Mouse (Mus musculus) neural tube, embryonic 13.5 days (tissue): ENCODE results near the gene Krt4. TPM values are rescaled to one million over a fixed set of nuclear protein-coding genes. Genes with fewer than 3 reads are reported as not detected.

Experiments used
- ATAC-seq: fragments of 200-750 bp; cut with Nextera tagmentation; 2 replicates; pipeline ENCODE4 v1.8.0; 2017; ENCODE audit warnings: low read depth, mild to moderate bottlenecking, moderate TSS enrichment, moderate library complexity
- H3K27ac ChIP-seq: fragments of 300-500 bp; sonication (generic); replicated peaks from 2 replicates; pipeline ENCODE4 v1.5.1; 2015; ENCODE audit warnings: moderate library complexity, mild to moderate bottlenecking, inconsistent platforms
- H3K27me3 ChIP-seq: fragments of 300-500 bp; sonication (generic); 2 replicates; pipeline ENCODE4 v1.6.1; 2015; ENCODE audit warnings: mild to moderate bottlenecking, inconsistent platforms
- H3K36me3 ChIP-seq: fragments of 300-500 bp; sonication (generic); 2 replicates; pipeline ENCODE4 v1.6.1; 2015; ENCODE audit warnings: mild to moderate bottlenecking, inconsistent platforms
- H3K4me1 ChIP-seq: fragments of 300-500 bp; sonication (generic); replicated peaks from 2 replicates; pipeline ENCODE4 v1.6.1; 2015; ENCODE audit warnings: inconsistent platforms
- H3K4me2 ChIP-seq: fragments of 300-500 bp; sonication (generic); 2 replicates; pipeline ENCODE4 v1.6.1; 2015; ENCODE audit warnings: inconsistent platforms, mild to moderate bottlenecking, moderate library complexity
- H3K4me3 ChIP-seq: fragments of 300-500 bp; sonication (generic); 2 replicates; pipeline ENCODE4 v1.5.1; 2015; ENCODE audit warnings: mild to moderate bottlenecking, inconsistent platforms
- H3K9ac ChIP-seq: fragments of 300-500 bp; sonication (generic); 2 replicates; pipeline ENCODE4 v1.6.1; 2015; ENCODE audit warnings: moderate library complexity, mild to moderate bottlenecking, inconsistent platforms
- H3K9me3 ChIP-seq: fragments of 300-500 bp; sonication (generic); 2 replicates; pipeline ENCODE4 v1.6.1; 2016; ENCODE audit warnings: inconsistent platforms
- WGBS: fragments of 180-500 bp; shearing (Covaris S2); methylation state at CpG from one replicate; pipeline ENCODE4 v1.1.7; 2015; 5-methylcytosine and 5-hydroxymethylcytosine counted together
- microRNA-seq: library from miRNA; unstranded; fragments of <30 nt; microRNA quantifications from one replicate; pipeline ENCODE4, GENCODE M21; 2016
- polyA plus RNA-seq: library from polyadenylated mRNA; unstranded; fragments of >200 nt; fragmentation: Nextera tagmentation; extraction: Ambion mirVana; gene quantifications from 2 replicates; pipeline ENCODE4 v1.2.1, GENCODE M21; 2015

The Krt4 gene
- polyA plus RNA-seq, 1 experiment from 2014 or later = 0.11 TPM

- 82% methylated on average over 1 of the region's 1 CpGs for WGBS
- 0 out of 2 replicates have a peak, but pooled peaks cover 2% of the 10 kb centered on the region for H3K4me1 ChIP-seq
- no peaks in the 10 kb centered on the region for H3K9me3 ChIP-seq
- H3K4me3 ChIP-seq = no peak overlapping the region
- no peak overlapping the region for H3K4me2 ChIP-seq
- H3K9ac ChIP-seq = no peak overlapping the region
- ATAC-seq = no peak
- H3K27me3 ChIP-seq = no peaks in the 10 kb centered on the region
- no peaks in the 10 kb centered on the region for H3K36me3 ChIP-seq
- no peak overlapping the region for H3K27ac ChIP-seq
Measured at GRCm38 (mm10) chr15:101874383-101874782, 50.2 kb downstream of the Krt4 start.

- H3K27ac ChIP-seq = no peak overlapping the region
- H3K4me3 ChIP-seq = no peak overlapping the region
- H3K27me3 ChIP-seq = no peaks in the 10 kb centered on the region
- ATAC-seq = no peak
- no peaks in the 10 kb centered on the region for H3K9me3 ChIP-seq
- no peak overlapping the region for H3K4me2 ChIP-seq
- no peaks in the 10 kb centered on the region for H3K36me3 ChIP-seq
- H3K9ac ChIP-seq = no peak overlapping the region
- 38% methylated on average over 4 of the region's 4 CpGs for WGBS
- 0 out of 2 replicates have a peak, but pooled peaks cover 3% of the 10 kb centered on the region for H3K4me1 ChIP-seq
Measured at GRCm38 (mm10) chr15:101873231-101873630, 51.3 kb downstream of the Krt4 start.

- ATAC-seq = peak; percentile 43; the same call in 1 of the 2 replicates
- 0 out of 2 replicates have a peak, but pooled peaks cover 3% of the 10 kb centered on the region for H3K4me1 ChIP-seq
- H3K4me2 ChIP-seq = no peak within 1 kb of the TSS
- no peaks in the 10 kb centered on the region for H3K9me3 ChIP-seq
- 0 out of 2 replicates have a peak within 1 kb of the TSS, but pooled peaks have one; percentile 3 for H3K9ac ChIP-seq
- H3K4me3 ChIP-seq = no peak within 1 kb of the TSS
- 34% methylated on average over 6 of the region's 6 CpGs for WGBS
- H3K36me3 ChIP-seq = no peaks in the 10 kb centered on the region
- no peak within 1 kb of the TSS for H3K27ac ChIP-seq
- no peaks in the 10 kb centered on the region for H3K27me3 ChIP-seq
Measured at GRCm38 (mm10) chr15:101869431-101869830, 55.1 kb downstream of the Krt4 start, which contains the start of gene Krt77. Gene Krt77 (minus strand): TSS chr15:101869705.

Small RNA genes lying within 50 kb of the gene (microRNA-seq; reads per million reads assigned to microRNA genes)
- gene Gm44356 = not detected

Other genes starting within 250 kb of the Krt4 start
- not detected in 2 replicates for gene Krt6b, start 244.4 kb downstream of the Krt4 start, polyA plus RNA-seq
- gene Krt6a, start 230.4 kb downstream of the Krt4 start, polyA plus RNA-seq = 0.12 TPM in 1 of 2 replicates, not detected in the other
- gene Krt5, start 211.8 kb downstream of the Krt4 start, polyA plus RNA-seq = 1.1 and 4.4 TPM in 2 replicates
- gene Krt71, start 181.6 kb downstream of the Krt4 start, polyA plus RNA-seq = 0.34 TPM in 1 of 2 replicates, not detected in the other
- not detected in 2 replicates for gene Krt72, start 138.3 kb downstream of the Krt4 start, polyA plus RNA-seq
- gene Krt73, start 122.4 kb downstream of the Krt4 start, polyA plus RNA-seq = 0.43 and 0.44 TPM in 2 replicates
- not detected in 2 replicates for gene Krt2, start 106.6 kb downstream of the Krt4 start, polyA plus RNA-seq
- gene Krt1, start 73.9 kb downstream of the Krt4 start, polyA plus RNA-seq = 7.0 and 8.6 TPM in 2 replicates
- gene Krt77, start 55.0 kb downstream of the Krt4 start, polyA plus RNA-seq = 0.12 and 0.13 TPM in 2 replicates
- gene Krt76, start 31.8 kb downstream of the Krt4 start, polyA plus RNA-seq = not detected in 2 replicates
- 0.32 TPM in 2 replicates for gene Krt79, start 15.6 kb upstream of the Krt4 start, polyA plus RNA-seq
- gene Krt78, start 29.6 kb upstream of the Krt4 start, polyA plus RNA-seq = not detected in 2 replicates
- 0.82 and 4.3 TPM in 2 replicates for gene Krt8, start 79.7 kb upstream of the Krt4 start, polyA plus RNA-seq
- gene Krt18, start 103.4 kb upstream of the Krt4 start, polyA plus RNA-seq = 1.4 and 3.8 TPM in 2 replicates
- gene Eif4b, start 149.0 kb upstream of the Krt4 start, polyA plus RNA-seq = 81.2 and 90.3 TPM in 2 replicates
- 10.5 and 15.9 TPM in 2 replicates for gene Tns2, start 175.7 kb upstream of the Krt4 start, polyA plus RNA-seq
- gene Spryd3, start 211.5 kb upstream of the Krt4 start, polyA plus RNA-seq = 54.1 and 55.9 TPM in 2 replicates
- 0.36 and 1.2 TPM in 2 replicates for gene Igfbp6, start 219.6 kb upstream of the Krt4 start, polyA plus RNA-seq
- gene Soat2, start 225.8 kb upstream of the Krt4 start, polyA plus RNA-seq = 0.11 TPM in 1 of 2 replicates, not detected in the other